Mouse (Mus musculus) T-helper 17 cell (primary cell): ENCODE data around the gene Des.

Experiments used
- in situ Hi-C, 2 experiments: fragments of 300-600 bp; cut with MboI, MseI; formaldehyde crosslinking; loops; 1 replicate in 1 of 2; 2 replicates in 1 of 2; pipeline ENCODE4 v1.15.1; 2025; ENCODE audit warnings: high pct_unique_total_duplicates in 2 of 2

The Des gene

GRCm38 (mm10) chr1:75360112-75361031 is at the start of gene Des:
TSS of gene Des (plus strand) at chr1:75360329.
- in situ Hi-C loops: no loop called here

GRCm38 (mm10) chr1:75311694-75312093 is 48.4 kb upstream of the Des start:
- in situ Hi-C loops: loop anchor here (5.0 to 10.0 kb wide), 3 partner anchors 49 to 184 kb away; partner anchors contain the start of genes Glb1l (in 1 of the 2), Nhej1 (in 1 of the 2), Ptprn (in 1 of the 2) and Stk16 (in 1 of the 2)

GRCm38 (mm10) chr1:75315011-75315410 is 45.1 kb upstream of the Des start:
- in situ Hi-C loops: loop anchor here in 1 of 2 experiments (5.0 to 10.0 kb wide), 4 partner anchors 78 to 718 kb away; partner anchors contain the start of genes Dnajb2, Glb1l, Stk16 and Tuba4a

GRCm38 (mm10) chr1:75315456-75316365 is 44.4 kb upstream of the Des start:
- in situ Hi-C loops: loop anchor here in 1 of 2 experiments (5.0 to 10.0 kb wide), 4 partner anchors 78 to 718 kb away; partner anchors contain the start of genes Dnajb2, Glb1l, Stk16 and Tuba4a

GRCm38 (mm10) chr1:75316861-75317240 is 43.3 kb upstream of the Des start:
- in situ Hi-C loops: loop anchor here in 1 of 2 experiments (5.0 to 10.0 kb wide), 4 partner anchors 80 to 720 kb away; partner anchors contain the start of genes Dnajb2, Glb1l, Stk16 and Tuba4a

GRCm38 (mm10) chr1:75317241-75318201 is 42.6 kb upstream of the Des start, which contains the start of gene Dnpep:
TSS of gene Dnpep (minus strand) at chr1:75317990.
- in situ Hi-C loops: loop anchor here in 1 of 2 experiments (5.0 to 10.0 kb wide), 4 partner anchors 80 to 720 kb away; partner anchors contain the start of genes Dnajb2, Glb1l, Stk16 and Tuba4a

GRCm38 (mm10) chr1:75318301-75318700 is 41.8 kb upstream of the Des start:
- in situ Hi-C loops: loop anchor here in 1 of 2 experiments (5.0 to 10.0 kb wide), 4 partner anchors 81 to 721 kb away; partner anchors contain the start of genes Dnajb2, Glb1l, Stk16 and Tuba4a

- in situ Hi-C loops: loop anchor here in 1 of 2 experiments (5.0 to 10.0 kb wide), 4 partner anchors 81 to 721 kb away; partner anchors contain the start of genes Dnajb2, Glb1l, Stk16 and Tuba4a
These were observed 41.4 kb upstream of the Des start for GRCm38 (mm10) chr1:75318736-75319135.

- in situ Hi-C loops: loop anchor here in 1 of 2 experiments (5.0 to 10.0 kb wide), 4 partner anchors 82 to 722 kb away; partner anchors contain the start of genes Dnajb2, Glb1l, Stk16 and Tuba4a
These were observed 41.0 kb upstream of the Des start for GRCm38 (mm10) chr1:75319166-75319565.

GRCm38 (mm10) chr1:75327461-75327860 is 32.7 kb upstream of the Des start:
- in situ Hi-C loops: no loop called here

GRCm38 (mm10) chr1:75331271-75331670 is 28.9 kb upstream of the Des start:
- in situ Hi-C loops: no loop called here

GRCm38 (mm10) chr1:75336461-75336860 is 23.7 kb upstream of the Des start:
- in situ Hi-C loops: no loop called here

- in situ Hi-C loops: no loop called here
These were observed 23.0 kb upstream of the Des start for GRCm38 (mm10) chr1:75337097-75337496.

GRCm38 (mm10) chr1:75338091-75338694 is 21.9 kb upstream of the Des start:
- in situ Hi-C loops: no loop called here

- in situ Hi-C loops: no loop called here
These were observed 20.8 kb upstream of the Des start for GRCm38 (mm10) chr1:75339337-75339736.

GRCm38 (mm10) chr1:75340519-75340918 is 19.6 kb upstream of the Des start:
- in situ Hi-C loops: loop anchor here in 1 of 2 experiments (10.0 kb wide), 1 partner anchor 764 kb away; no protein-coding TSS in a partner anchor

GRCm38 (mm10) chr1:75342874-75343416 is 17.2 kb upstream of the Des start:
- in situ Hi-C loops: loop anchor here in 1 of 2 experiments (10.0 kb wide), 1 partner anchor 762 kb away; no protein-coding TSS in a partner anchor

- in situ Hi-C loops: loop anchor here (5.0 to 10.0 kb wide), 2 partner anchors 123 to 760 kb away; no protein-coding TSS in a partner anchor
These were observed 15.7 kb upstream of the Des start for GRCm38 (mm10) chr1:75344291-75345035.
